Mouse (Mus musculus) intestine, embryonic 16.5 days (tissue): ENCODE results near the gene Galt. TPM values are rescaled to one million over a fixed set of nuclear protein-coding genes. Genes with fewer than 3 reads are reported as not detected.
"Not testable (repeated sequence)": the region's sequence is repeated elsewhere in the genome, so short reads cannot be mapped to it uniquely, and the experiment has no call there.

Experiments used
- ATAC-seq: fragments of 200-750 bp; cut with Nextera tagmentation; 2 replicates; pipeline ENCODE4 v1.8.0; 2017; ENCODE audit warnings: moderate TSS enrichment, moderate library complexity
- H3K27ac ChIP-seq: fragments of 300-500 bp; sonication (generic); 2 replicates; pipeline ENCODE4 v1.5.1; 2014; ENCODE audit warnings: mild to moderate bottlenecking, low read length
- H3K27me3 ChIP-seq: fragments of 300-500 bp; sonication (generic); replicated peaks from 2 replicates; pipeline ENCODE4 v1.6.1; 2014; ENCODE audit warnings: low read length, control low read depth, mixed read lengths; ENCODE audit not compliant: control insufficient read depth, insufficient read depth
- H3K36me3 ChIP-seq: fragments of 300-500 bp; sonication (generic); 2 replicates; pipeline ENCODE4 v1.6.1; 2014; ENCODE audit warnings: low read length, control low read depth; ENCODE audit not compliant: control insufficient read depth, insufficient read depth
- H3K4me1 ChIP-seq: fragments of 300-500 bp; sonication (generic); 2 replicates; pipeline ENCODE4 v1.6.1; 2014; ENCODE audit warnings: low read length, control low read depth, mixed read lengths; ENCODE audit not compliant: control insufficient read depth, insufficient read depth
- H3K4me2 ChIP-seq: fragments of 300-500 bp; sonication (generic); 2 replicates; pipeline ENCODE4 v1.6.1; 2014; ENCODE audit warnings: low read depth, low read length, control low read depth
- H3K4me3 ChIP-seq: fragments of 300-500 bp; sonication (generic); 2 replicates; pipeline ENCODE4 v1.5.1; 2014; ENCODE audit warnings: mild to moderate bottlenecking, low read length
- H3K9ac ChIP-seq: fragments of 300-500 bp; sonication (generic); 2 replicates; pipeline ENCODE4 v1.6.1; 2014; ENCODE audit warnings: low read depth, low read length
- H3K9me3 ChIP-seq: fragments of 300-500 bp; sonication (generic); 2 replicates; pipeline ENCODE4 v1.6.1; 2016; ENCODE audit warnings: low read length, control low read depth; ENCODE audit not compliant: control insufficient read depth
- WGBS: fragments of 180-500 bp; shearing (Covaris S2); extraction: QIAGEN DNeasy Blood & Tissue Kit; methylation state at CpG from one replicate; pipeline ENCODE4 v1.1.7; 2014; 5-methylcytosine and 5-hydroxymethylcytosine counted together
- polyA plus RNA-seq: library from polyadenylated mRNA; unstranded; fragments of >200 nt; fragmentation: Nextera tagmentation; extraction: Ambion mirVana; gene quantifications from 2 replicates; pipeline ENCODE4 v1.2.1, GENCODE M21; 2015

Gene Galt
- polyA plus RNA-seq, 1 experiment from 2014 or later = 93.4 TPM

DNA sequence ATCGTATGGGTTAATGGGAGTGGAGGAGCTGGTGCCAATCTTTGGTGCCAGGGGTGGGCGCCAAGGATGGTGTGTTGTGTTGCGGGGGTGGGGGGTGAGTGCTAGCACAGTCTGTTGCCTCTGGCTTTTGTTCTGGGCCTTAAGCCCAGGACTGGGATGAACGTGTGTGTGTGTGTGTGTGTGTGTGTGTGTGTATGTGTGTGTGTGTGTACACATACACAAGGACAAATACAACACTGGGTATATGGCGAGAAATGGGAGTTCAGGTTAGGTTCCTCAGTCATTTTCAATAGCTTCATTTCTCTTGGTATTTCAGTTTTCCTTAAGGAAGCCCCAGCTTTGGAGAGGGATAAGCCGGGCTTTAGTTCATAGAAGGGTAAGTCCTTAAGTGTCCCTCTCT is 8.1 kb downstream of the Galt start:
- not testable (repeated sequence) for ATAC-seq, H3K27ac ChIP-seq, H3K36me3 ChIP-seq, H3K4me2 ChIP-seq, H3K9ac ChIP-seq, H3K4me3 ChIP-seq, H3K9me3 ChIP-seq, H3K27me3 ChIP-seq
- peaks cover 29% of the 10 kb centered on the region for H3K4me1 ChIP-seq
- WGBS = 74% methylated on average over 3 of the region's 6 CpGs

DNA sequence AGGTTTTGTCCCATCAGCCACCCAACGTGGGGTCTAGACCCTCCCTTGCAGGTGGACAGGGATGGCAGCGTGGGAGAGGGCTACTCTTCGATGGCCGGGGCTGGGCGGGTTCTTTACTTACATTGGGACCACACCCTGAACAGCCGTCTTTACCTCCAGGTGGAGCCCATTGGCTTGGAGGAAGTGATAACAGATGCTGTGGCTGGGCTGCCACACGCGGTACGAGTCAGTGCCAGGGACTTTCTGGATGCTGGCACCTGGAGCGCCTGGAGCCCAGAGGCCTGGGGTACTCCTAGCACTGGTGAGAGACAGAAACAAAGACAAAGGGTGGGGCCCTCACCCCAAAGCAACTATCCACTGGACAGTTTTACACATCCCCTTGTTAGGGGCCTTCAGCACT is 12.3 kb downstream of the Galt start:
- H3K27me3 ChIP-seq, H3K36me3 ChIP-seq, H3K27ac ChIP-seq, H3K9me3 ChIP-seq, H3K9ac ChIP-seq, H3K4me1 ChIP-seq, H3K4me3 ChIP-seq, H3K4me2 ChIP-seq, ATAC-seq: not testable (repeated sequence)
- WGBS = 74% methylated on average over 10 of the region's 10 CpGs

DNA sequence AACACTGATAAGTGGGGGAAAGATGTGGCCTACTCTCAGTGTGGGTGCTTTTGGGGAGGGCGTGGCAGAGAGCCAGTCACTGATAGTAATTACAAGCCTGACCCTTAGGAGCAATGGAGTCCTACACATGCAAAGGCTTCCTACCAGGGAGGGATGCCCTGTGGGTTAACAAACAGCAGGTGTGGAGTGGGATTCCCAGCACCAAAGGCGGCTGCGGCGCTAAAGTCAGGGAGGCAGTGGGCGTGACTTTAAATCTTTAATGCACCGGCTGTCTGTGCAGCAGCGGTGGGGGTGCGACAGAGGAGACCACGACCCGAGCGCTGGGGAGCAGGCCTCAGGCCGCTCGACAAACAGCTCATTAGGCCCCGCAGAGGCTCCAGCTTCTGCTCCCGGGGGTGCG is 17.9 kb downstream of the Galt start:
- 8% methylated on average over 7 of the region's 16 CpGs for WGBS
- peak overlapping the region; percentile 37 for H3K4me3 ChIP-seq
- H3K27ac ChIP-seq = not testable (repeated sequence)

DNA sequence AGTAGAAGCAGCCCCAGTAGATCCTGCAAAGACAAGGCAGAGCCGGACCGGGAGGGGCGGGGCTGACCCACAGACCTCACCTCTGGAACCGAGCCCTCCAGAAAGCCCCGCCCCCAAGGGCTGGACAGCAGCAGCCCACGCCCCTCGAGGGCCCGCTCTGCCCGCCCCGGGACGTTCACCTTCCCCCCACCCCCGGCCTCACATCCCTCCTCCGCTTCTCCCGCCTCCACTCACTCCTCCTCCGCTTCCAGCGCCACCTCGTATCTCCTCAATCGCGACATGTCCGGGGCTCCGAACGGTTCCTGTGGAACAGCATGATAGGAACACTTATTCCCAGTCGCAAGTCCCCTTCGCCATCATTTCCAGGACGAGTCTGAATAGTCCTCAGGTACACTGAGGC is 18.5 kb downstream of the Galt start:
- not testable (repeated sequence) for H3K27me3 ChIP-seq, H3K27ac ChIP-seq, H3K9me3 ChIP-seq, ATAC-seq, H3K9ac ChIP-seq, H3K36me3 ChIP-seq, H3K4me1 ChIP-seq
- H3K4me2 ChIP-seq = peak overlapping the region; percentile 32; the same call in 1 of the 2 replicates
- peak overlapping the region; percentile 40 for H3K4me3 ChIP-seq
- 2% methylated on average over 17 of the region's 25 CpGs for WGBS

More for the DNA sequence above, 17.9 kb downstream of the Galt start:
- H3K9me3 ChIP-seq, H3K27me3 ChIP-seq, H3K36me3 ChIP-seq, H3K4me1 ChIP-seq, ATAC-seq: not testable (repeated sequence)
- Histone ChIP-seq H3K9ac (0 out of 2 replicates have a peak overlapping the region, but pooled peaks have one; percentile 48), H3K4me2 (peak overlapping the region; percentile 48)

DNA sequence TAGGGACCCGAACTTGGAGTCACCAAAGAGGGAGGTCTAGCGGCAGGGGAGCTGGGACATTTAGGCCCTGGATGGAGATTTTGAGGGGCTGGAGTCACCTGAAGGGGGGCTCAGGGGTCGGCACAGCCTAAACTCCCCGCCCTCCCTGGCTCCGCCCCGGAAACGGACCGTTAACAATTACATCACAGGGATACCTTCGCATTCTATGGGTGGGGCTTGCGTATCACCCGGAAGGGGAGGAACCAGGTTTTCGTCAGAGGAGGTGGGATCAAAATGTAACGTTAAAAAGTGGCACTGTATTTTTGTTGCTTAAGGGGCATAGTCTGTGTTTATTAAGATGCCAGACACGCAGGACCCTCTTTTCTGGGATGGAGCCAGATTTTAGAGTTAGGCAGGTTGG is 19.0 kb downstream of the Galt start, which contains the start of gene Ccl27a:
Gene Ccl27a (minus strand): TSS at position 246 of the 400 bp plus-strand sequence.
- Histone ChIP-seq H3K4me2 (peak within 1 kb of the TSS; percentile 48), H3K9ac (0 out of 2 replicates have a peak within 1 kb of the TSS, but pooled peaks have one; percentile 48), H3K4me3 (peak within 1 kb of the TSS; percentile 40)
- not testable (repeated sequence) for H3K27ac ChIP-seq, H3K36me3 ChIP-seq, ATAC-seq, H3K9me3 ChIP-seq, H3K4me1 ChIP-seq, H3K27me3 ChIP-seq
- 0% methylated on average over 12 of the region's 14 CpGs for WGBS

DNA sequence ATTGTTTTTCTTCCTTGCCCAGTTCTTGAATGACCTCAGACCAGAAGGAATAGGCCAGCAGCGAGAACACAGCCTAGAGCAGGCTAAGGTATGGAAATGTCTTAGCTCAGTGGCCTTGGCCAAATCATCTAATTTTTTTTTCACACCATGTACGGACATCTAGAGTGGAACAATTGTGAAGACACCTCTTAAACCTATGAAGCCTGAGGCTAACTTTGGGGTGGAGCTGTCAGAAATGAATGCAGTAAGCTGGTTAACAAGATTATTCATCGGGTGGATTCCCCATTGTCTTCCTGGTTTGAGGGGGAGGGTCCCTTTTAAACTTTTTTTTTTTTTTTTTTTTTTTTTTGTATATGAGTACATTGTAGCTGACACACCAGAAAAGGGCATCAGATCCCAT is 19.5 kb downstream of the Galt start:
- not testable (repeated sequence) for H3K36me3 ChIP-seq, H3K27me3 ChIP-seq, H3K27ac ChIP-seq, H3K4me1 ChIP-seq, ATAC-seq, H3K9ac ChIP-seq, H3K9me3 ChIP-seq
- Histone ChIP-seq H3K4me2 (0 out of 2 replicates have a peak overlapping the region, but pooled peaks have one; percentile 32), H3K4me3 (peak overlapping the region; percentile 29; the same call in 1 of the 2 replicates)
- 76% methylated on average over 3 of the region's 3 CpGs for WGBS

DNA sequence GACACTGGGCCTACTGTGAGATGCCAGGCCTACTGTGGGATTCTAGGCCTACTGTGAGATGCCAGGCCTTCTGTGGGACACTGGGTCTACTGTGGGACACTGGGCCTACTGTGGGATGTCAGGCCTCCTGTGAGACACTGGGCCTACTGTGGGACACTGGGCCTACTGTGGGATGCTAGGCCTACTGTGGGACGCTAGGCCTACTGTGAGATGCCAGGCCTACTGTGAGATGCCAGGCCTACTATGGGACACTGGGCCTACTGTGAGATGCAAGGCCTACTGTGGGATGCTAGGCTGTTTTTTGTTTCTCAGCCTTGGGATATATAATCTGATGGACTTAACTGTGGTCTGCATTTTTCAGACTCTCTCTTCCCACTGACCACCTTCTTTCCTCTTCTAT is 20.8 kb downstream of the Galt start:
- not testable (repeated sequence) for H3K4me2 ChIP-seq, H3K9me3 ChIP-seq, H3K36me3 ChIP-seq, H3K27me3 ChIP-seq, ATAC-seq, H3K4me3 ChIP-seq, H3K27ac ChIP-seq, H3K4me1 ChIP-seq, H3K9ac ChIP-seq
- 88% methylated on average over 1 of the region's 1 CpGs for WGBS

DNA sequence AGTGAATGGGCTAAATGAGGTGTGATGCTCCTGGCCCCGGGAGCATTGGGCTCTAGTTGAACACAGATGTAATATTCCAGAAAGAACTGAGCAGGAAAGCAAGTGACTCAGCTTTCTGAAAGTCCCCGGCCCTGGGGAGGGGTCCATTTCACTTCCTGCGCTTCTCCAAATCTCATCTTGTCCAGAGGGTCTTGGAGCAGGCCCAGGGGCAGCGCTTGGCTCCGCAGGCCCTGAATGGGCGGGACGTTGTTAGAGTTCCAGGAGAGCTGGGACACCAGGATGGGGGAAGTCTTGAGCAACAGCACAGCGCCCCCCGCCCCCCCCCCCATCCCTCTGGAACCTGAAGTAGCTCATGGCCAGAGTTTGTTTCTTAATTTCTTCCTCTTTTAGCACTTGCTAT is 26.2 kb downstream of the Galt start:
- WGBS = 22% methylated on average over 4 of the region's 9 CpGs
- H3K4me2 ChIP-seq = not testable (repeated sequence)

DNA sequence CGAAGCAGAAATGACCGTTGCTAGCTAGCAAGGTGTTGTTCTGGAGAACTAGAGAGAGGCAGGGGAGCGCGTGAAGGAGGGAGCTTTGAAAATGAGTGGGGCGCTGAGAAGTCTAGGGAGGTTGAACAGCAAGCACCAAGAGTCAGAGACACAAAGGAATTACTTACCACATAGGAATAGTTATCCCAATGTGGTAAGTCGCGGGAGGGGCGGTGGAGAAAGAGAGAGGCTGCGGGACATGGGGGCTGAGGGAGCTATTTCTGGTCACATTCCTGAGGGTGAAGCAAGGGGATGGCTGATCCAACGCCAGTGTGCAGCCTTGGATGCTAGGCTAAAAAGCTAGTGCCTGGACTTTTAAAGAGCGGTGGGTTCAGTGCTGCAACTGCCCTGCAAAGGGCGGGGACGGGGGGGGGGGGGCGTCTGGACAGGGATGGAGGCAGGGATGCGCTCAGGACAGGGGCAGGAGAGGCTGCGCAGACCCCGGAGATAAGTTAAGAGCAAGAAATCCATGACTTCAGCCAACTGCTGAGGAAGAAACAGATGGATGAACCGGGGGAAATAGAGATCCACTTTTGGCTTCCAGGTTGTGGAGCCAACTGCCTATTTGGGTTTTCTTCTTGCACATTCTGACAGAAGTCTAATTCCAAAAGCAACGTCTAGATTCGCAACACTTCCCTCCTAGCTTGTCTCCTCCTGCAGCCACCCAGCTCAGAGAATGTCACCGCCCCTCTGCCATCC is 26.9 kb downstream of the Galt start:
- H3K36me3 ChIP-seq, H3K27me3 ChIP-seq, H3K9me3 ChIP-seq, H3K9ac ChIP-seq, H3K4me2 ChIP-seq, H3K4me1 ChIP-seq, H3K27ac ChIP-seq, H3K4me3 ChIP-seq, ATAC-seq: not testable (repeated sequence)
- 26% methylated on average over 15 of the region's 21 CpGs for WGBS

More for the DNA sequence above, 26.2 kb downstream of the Galt start:
- not testable (repeated sequence) for H3K36me3 ChIP-seq, H3K4me1 ChIP-seq, H3K27me3 ChIP-seq, H3K4me3 ChIP-seq, H3K9ac ChIP-seq, H3K9me3 ChIP-seq, H3K27ac ChIP-seq, ATAC-seq

DNA sequence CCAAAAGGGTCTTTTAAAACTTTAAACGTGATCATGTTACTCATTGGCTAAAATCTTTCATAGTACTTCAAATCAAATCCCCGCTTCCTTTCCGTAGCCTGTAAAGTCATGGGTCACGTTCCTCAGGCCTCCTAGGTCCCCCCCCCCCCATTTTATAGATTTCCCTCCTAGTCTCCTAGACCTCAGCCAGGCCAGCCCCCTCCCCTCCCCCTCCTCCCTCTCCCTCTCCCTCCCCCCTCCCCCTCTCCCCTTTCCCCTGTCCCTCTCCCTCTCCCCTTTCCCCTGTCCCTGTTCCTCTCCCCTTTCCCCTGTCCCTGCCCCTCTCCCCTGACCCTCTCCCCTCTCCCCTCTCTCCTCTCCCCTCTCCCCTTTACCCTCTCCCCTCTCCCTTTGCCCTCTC is 27.7 kb downstream of the Galt start:
- H3K4me2 ChIP-seq, ATAC-seq, H3K4me3 ChIP-seq, H3K36me3 ChIP-seq, H3K4me1 ChIP-seq, H3K27me3 ChIP-seq, H3K27ac ChIP-seq, H3K9me3 ChIP-seq, H3K9ac ChIP-seq: not testable (repeated sequence)
- 51% methylated on average over 4 of the region's 4 CpGs for WGBS
